Mouse (Mus musculus) forelimb bud, embryonic 11.5 days (tissue): ENCODE data around the gene Umodl1.

Experiments
- DNase-seq: peaks from one replicate; pipeline ENCODE4 v3.0.0-alpha.2; 2012; ENCODE audit warnings: low read depth, low spot score

Gene Umodl1

DNA sequence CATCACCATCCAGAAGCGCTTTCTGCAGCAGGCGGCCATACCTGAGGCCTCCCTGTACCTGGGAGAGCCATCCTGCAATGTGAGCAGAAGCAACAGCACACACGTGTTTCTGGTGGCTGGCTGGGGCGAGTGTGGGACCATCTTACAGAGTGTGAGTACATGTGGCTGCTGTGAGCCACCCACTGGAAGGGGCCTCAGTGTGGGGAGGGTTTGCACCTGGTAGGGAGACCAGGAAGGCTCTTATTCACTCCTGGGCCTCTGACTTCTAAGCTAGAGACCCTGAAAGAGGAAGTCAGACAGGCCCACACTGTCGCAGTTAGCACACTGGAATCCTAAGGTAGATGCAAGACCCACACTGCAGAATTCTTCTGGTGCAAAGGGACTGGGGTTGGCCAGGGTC, 41.9 kb downstream of the Umodl1 start:
- no peak for DNase-seq

GRCm38 (mm10) chr17:31000897-31001296, 46.5 kb downstream of the Umodl1 start:
- peak; percentile 87 for DNase-seq

DNA sequence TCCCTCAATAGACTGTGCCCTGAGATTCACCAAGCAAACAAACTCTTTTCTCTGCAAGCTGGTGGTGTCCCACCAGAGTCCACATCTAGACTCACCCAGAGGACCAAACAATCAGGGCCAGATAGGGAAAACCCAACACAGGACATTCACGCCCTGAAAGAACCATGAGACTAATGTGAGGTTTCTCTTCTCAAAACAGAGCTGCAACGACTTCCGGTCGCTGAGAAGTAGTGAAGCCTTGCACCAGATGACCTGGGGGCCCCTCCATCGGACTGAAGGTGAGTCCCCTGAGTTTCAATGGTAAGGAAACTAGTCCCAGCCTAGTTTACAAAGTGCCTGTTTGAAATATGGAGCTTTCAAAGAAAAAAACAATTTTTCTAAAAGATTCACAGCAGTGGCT, 48.2 kb downstream of the Umodl1 start:
- no peak for DNase-seq

DNA sequence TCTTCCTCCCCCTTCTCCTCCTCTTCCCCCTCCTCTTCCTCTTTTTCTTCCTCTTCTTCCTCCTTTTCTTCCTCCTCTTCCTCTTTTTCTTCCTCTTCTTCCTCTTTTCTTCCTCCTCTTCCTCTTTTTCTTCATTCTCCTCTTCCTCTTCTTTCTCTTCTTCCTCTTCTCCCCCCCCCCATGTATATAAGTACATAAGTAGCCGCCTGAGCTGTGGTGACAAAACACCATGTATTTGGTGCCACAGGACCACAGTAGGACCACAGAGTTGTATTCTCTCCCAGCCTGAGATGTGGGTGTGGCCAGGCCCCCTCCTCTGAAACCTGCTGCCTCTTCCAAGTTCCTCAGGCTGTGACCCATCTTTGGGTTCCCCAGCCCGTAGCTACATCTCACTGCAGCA, 50.8 kb downstream of the Umodl1 start:
- DNase-seq: no peak

DNA sequence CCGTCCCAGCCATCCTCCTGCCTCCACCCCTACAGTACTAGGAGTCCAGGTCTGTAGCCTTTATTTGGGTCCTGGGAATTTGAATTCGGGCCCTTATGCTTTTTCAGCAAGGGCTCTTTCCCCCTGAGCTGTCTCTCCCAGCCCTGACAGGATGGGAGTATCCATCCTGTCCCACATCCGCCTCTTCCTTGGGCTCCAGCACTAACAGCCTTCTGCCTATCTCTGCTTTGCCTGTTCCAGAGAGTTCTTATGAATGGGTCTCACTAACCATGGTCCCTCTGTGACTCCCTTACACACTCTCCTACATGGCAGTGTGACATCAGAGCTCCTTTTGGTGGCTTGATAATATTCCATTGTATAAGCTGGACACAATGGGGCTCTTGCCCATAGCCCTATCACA, 52.9 kb downstream of the Umodl1 start:
- DNase-seq: no peak

DNA sequence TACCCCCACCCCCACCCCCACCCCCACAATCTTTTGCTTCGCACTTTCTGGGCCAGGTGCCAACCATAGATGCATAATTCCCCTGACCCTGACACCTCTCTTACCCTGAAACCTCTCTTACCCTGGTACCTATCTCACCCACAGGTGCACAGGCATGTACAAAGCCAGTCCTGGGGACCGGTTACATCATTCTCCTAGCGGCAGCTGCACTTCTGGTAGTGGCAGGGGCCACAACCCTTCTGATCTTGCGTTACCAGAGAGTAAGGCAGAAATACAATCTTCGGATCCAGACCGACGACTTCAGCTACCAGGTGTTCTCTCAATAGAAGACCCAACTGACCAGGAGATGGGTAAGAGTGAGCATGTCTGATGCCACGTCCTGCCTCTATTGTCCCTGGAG, 54.0 kb downstream of the Umodl1 start:
- no peak for DNase-seq

DNA sequence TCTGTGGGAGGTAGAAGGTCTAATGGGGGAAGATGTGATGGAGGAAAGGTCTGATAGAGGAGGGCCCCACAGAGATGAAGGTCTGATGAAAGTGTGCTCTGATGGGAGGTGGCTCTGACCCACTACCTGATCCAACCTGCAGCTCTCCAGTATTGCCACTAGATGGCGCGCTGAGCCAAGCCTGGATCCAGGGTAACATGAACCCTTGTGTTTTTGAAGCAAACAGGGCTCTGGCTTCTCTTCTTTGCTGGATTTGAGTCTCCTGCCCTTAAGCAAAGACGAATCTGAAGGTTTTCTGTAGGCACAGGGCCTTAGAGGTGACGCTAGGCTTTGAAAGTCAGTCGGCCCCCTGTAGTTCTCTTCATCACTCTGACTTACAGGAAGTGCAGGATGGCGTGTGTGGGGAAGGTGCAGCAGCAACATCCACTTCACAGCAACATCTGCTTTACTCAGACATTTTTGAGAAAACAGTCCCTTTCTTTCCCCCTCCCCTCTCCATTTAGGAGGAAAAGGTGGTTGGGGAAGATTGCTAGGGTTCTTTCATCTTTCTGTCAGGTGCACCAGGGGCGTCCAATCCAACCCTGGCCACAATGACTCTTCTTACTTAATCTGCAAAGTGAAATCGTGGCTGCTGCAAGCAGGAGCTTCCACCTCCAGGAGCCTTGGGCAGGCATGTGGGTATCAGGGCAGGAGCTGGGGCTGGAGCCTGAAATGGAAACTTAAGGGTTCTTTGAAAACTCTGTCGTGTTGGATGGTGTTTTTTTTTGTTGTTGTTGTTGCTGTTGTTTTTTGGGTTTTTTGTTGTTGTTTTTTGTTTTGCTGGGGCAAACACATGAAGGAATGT, 57.3 kb downstream of the Umodl1 start:
- DNase-seq: peak; percentile 59

GRCm38 (mm10) chr17:31018267-31018666, 63.8 kb downstream of the Umodl1 start:
- peak; percentile 73 for DNase-seq

- peak; percentile 76 for DNase-seq
These were observed 65.1 kb downstream of the Umodl1 start for GRCm38 (mm10) chr17:31019505-31019904.

GRCm38 (mm10) chr17:31020078-31020477, 65.6 kb downstream of the Umodl1 start:
- DNase-seq: no peak

GRCm38 (mm10) chr17:31021276-31021675, 66.8 kb downstream of the Umodl1 start:
- DNase-seq: no peak

GRCm38 (mm10) chr17:31024125-31024781, 69.8 kb downstream of the Umodl1 start:
- no peak for DNase-seq

- DNase-seq: no peak
These were observed 70.3 kb downstream of the Umodl1 start for GRCm38 (mm10) chr17:31024782-31025125.

GRCm38 (mm10) chr17:31026986-31027385, 72.5 kb downstream of the Umodl1 start:
- DNase-seq: no peak

DNA sequence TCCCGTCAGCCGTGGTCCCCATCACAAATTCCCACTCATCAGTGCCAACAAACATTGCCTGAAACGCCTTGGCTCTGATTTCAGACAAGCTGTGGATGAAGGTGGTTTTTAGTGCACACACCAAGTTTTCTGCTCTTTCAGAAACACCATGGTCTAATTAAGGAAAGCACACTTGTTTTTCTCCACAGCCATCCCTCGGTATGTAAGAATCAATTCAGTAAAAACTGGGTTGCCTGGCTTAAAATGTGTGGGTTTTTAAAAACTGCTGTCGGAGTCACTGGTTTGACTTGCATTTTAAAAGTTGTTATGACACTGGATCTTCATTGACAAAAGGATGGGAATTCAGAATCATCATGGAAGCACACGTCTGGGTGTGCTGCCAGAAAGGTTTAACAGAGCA, 73.3 kb downstream of the Umodl1 start:
- no peak for DNase-seq

DNA sequence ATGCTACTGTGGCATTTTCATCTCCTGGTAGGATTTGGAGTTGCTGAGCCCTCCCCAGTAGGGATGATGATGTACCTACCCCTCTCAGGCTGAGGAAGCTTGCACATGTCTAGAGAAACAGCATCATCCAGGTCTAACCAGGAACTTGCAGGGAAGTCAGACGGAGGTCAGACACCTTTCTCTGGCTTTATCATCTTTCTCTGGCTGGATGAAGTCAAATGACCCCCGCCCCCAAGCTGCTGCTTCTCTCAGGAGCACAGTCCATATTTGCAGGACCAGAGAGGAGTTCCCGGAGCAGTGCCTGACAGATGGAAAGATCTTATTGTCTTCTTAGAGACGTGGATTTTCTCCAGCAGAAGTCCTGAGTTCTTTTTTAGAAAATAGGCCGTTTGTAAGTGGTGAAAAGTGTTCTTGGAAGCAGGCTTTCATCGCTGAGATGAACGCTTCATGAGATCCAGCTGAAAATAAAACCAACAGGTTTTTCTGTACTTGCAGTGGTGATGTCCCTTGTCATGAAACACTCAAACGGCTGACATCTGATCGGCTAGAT, 74.5 kb downstream of the Umodl1 start:
- DNase-seq: no peak

DNA sequence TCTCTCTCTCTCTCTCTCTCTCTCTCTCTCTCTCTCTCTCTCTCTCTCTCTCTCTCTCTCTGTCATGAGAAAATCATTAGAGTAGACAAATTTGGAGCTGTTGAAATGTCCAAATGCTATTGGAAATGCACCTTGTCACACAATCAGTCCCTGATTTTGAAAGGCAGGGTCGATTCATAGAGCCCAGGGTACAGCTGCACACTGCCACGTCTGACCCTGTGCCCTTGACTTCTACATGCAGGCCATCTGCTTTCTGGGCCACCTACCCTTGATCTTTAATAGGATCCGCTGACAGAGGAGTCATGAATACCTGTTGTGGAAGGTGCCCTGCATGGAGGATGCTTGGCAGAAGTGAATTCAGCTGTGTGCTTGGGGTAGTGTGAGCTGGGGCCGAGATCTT, 75.0 kb downstream of the Umodl1 start:
- DNase-seq: no peak

DNA sequence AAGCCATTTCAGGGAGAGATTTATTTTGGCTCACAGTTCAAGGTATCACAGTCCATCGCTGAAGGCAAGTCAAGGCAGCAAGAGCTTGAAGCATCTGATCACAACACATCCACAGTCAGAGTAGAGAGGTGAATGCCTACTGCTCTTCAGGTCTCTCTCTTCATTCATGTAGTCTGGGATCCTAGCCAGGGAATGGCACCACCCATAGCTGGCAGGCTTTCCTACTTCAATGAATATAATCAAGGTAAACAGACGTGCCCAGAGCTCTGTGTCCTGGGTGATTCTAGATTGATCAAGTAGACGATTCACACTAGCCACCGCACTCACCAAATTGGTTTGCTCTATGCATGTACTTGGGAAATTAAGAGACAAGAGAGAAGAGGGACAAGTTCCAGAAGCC, 77.9 kb downstream of the Umodl1 start:
- no peak for DNase-seq

GRCm38 (mm10) chr17:31033251-31033650, 78.8 kb downstream of the Umodl1 start:
- DNase-seq: no peak

- DNase-seq: no peak
These were observed 79.7 kb downstream of the Umodl1 start for GRCm38 (mm10) chr17:31034165-31034564.

DNA sequence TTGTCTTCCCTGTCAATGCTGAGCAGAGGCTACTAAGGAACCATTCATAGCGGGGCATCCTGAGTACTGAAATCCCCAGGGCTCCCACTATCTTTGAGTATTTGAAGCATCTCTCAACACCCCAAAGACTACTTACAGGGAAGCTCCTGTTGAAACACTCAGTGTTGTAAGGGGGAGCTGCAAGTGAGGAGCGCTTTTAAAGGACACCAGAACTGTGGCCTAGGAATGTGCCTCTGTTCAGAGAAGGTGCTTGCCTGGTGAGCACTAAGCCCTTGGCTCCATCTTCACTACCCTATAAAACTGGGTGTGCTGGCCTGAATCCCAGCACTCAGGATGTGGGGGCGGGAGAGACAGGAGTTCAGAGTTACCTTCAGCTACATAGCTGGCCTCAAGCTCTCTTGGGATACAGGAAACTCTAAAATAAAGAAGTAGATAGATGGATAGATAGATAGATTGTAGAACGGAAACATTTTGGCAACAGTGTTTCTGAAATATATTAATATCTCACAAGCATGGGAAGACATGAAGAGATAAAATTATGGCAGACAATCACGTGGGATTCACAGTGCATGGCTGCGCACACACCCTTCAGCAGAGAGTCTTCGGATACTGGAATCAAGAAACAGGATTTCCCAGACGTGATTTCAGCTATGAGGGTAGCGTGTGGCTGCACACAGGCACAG, 80.4 kb downstream of the Umodl1 start:
- DNase-seq: no peak

- no peak for DNase-seq
These were observed 81.9 kb downstream of the Umodl1 start for GRCm38 (mm10) chr17:31036168-31036876.
